Mouse (Mus musculus): ENCODE results near the gene Rcor1. TPM values are rescaled to one million over a fixed set of nuclear protein-coding genes. Genes with fewer than 3 reads are reported as not detected.

Rcor1 gene
- total RNA-seq (2014; rRNA removed) (11.1 and 13.1 TPM in 2 replicates), polyA plus RNA-seq (2015; fragmentation: Nextera tagmentation; extraction: Ambion mirVana) (3.0 and 3.1 TPM in 2 replicates)

DNA sequence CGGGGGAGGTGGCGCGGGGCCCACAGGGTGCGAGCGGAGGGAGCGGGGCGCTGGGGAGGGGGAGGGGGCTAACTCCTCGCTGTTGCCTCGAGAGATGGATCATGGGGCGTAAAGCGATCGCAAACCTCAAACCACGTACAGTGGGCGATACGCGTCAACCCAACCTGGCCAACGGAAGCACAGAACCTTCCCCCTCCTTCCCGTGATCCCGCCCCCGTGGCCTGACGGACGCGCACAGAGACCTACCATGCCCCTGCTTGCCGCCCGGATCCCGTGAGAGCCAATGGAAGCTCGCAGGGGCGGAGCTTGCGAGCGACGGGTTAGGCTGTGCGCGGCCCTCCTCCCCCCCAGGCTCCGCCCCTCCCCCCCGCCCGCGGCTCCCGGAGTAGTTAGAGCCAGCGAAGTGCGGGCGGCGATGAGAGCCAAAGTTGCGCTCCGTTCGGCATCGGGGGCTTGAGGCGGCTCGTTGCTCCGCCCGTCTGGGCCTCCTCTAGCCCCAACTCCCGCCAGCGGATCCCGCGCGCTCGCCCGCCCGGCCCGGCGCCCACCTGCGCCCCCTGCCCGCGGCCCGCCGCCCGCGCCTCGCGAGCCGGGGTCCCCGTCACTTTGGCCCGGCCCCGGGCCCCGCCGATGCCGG lies at the start of gene Rcor1:
TSS of gene Rcor1 (plus strand) at position 376 of the 637 bp plus-strand sequence.
- H3K4me3 ChIP-seq (ENCODE audit: low read length): peak within 1 kb of the TSS; percentile 79
- no peaks in the 10 kb centered on the region for H3K27me3 ChIP-seq (ENCODE audit: insufficient read depth, low read length)
- no peak for TF ChIP-seq CTCF (IDR thresholded peaks at IDR 0.05; ENCODE audit: low read depth)
- peak within 1 kb of the TSS; percentile 95 for H3K27ac ChIP-seq
- DNase-seq (ENCODE audit: low spot score) (peak; percentile 99), ATAC-seq (peak; percentile 98)
- 0 out of 2 replicates have a peak, but pooled peaks cover 4% of the 10 kb centered on the region for H3K4me1 ChIP-seq (ENCODE audit: insufficient read depth, low read length)
- under 1% methylated on average over 45 of the region's 76 CpGs for WGBS
- peak within 1 kb of the TSS; percentile 74 for H3K9ac ChIP-seq (replicated peaks; ENCODE audit: low read length)
- peak within 1 kb of the TSS; percentile 96 for H3K4me2 ChIP-seq (ENCODE audit: low read depth, low read length)
- H3K9me3 ChIP-seq (ENCODE audit: low read length): no peaks in the 10 kb centered on the region
- H3K36me3 ChIP-seq (ENCODE audit: insufficient read depth, low read length): no peaks in the 10 kb centered on the region

DNA sequence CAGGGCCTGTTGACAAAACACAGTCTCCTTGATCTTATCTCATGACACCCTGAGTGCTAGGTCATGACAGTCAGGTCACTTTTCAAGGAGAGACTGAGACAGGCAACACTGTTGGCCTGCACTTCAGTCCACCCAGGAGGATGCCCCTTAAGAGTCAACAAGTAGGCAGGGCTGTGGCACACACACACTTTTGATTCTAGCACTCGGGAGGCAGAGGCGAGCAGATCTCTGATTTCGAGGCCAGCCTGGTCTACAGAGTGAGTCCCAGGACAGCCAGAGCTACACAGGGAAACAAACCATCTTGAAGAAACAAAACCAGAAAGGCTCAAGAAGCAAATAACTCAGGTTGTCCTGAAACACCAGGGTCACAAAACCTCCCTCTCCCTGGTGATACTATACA lies 49.7 kb upstream of the Rcor1 start:
- Histone ChIP-seq H3K27me3 (ENCODE audit: insufficient read depth, low read length) (no peaks in the 10 kb centered on the region), H3K4me3 (ENCODE audit: low read length) (no peak overlapping the region), H3K27ac (no peak overlapping the region), H3K9me3 (ENCODE audit: low read length) (no peaks in the 10 kb centered on the region), H3K4me1 (ENCODE audit: insufficient read depth, low read length) (no peaks in the 10 kb centered on the region), H3K9ac (replicated peaks; ENCODE audit: low read length) (no peak overlapping the region), H3K36me3 (ENCODE audit: insufficient read depth, low read length) (no peaks in the 10 kb centered on the region), H3K4me2 (ENCODE audit: low read depth, low read length) (no peak overlapping the region)
- no peak for TF ChIP-seq CTCF (IDR thresholded peaks at IDR 0.05; ENCODE audit: low read depth)
- DNase-seq (ENCODE audit: low spot score) (no peak), ATAC-seq (no peak)
- WGBS: 92% methylated on average over 3 of the region's 3 CpGs

DNA sequence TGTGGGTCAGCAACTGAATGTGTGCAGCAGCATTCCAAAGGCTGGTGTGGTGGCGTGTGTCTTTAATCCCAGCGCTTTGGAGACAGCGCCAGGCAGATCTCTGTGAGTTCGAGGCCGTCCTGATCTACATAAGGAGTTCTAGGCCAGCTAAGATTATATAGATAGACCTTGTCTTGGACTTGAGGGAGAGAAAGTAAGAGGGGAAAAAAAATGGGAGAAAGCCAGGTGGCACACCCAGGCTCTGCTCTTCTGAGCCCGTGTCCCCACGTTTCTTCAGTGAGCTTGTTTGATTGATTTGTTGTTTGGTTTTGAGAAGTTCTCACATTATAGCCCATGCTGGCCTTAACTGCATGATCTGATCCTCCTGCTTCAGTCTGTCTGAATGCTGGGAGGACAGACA lies 48.7 kb upstream of the Rcor1 start:
- no peak overlapping the region for H3K4me2 ChIP-seq (ENCODE audit: low read depth, low read length)
- no peak for TF ChIP-seq CTCF (IDR thresholded peaks at IDR 0.05; ENCODE audit: low read depth)
- 94% methylated on average over 7 of the region's 7 CpGs for whole genome bisulfite sequencing
- H3K9me3 ChIP-seq (ENCODE audit: low read length): no peaks in the 10 kb centered on the region
- no peak overlapping the region for H3K4me3 ChIP-seq (ENCODE audit: low read length)
- DNase-seq (ENCODE audit: low spot score) (no peak), ATAC-seq (no peak)
- H3K27me3 ChIP-seq (ENCODE audit: insufficient read depth, low read length): no peaks in the 10 kb centered on the region
- no peaks in the 10 kb centered on the region for H3K36me3 ChIP-seq (ENCODE audit: insufficient read depth, low read length)
- H3K4me1 ChIP-seq (ENCODE audit: insufficient read depth, low read length): no peaks in the 10 kb centered on the region
- H3K9ac ChIP-seq (replicated peaks; ENCODE audit: low read length): no peak overlapping the region
- no peak overlapping the region for H3K27ac ChIP-seq

- TF ChIP-seq CTCF (IDR thresholded peaks at IDR 0.05; ENCODE audit: low read depth): peak; percentile 78
- Histone ChIP-seq H3K27ac (peak overlapping the region; percentile 66), H3K27me3 (ENCODE audit: insufficient read depth, low read length) (no peaks in the 10 kb centered on the region), H3K4me2 (ENCODE audit: low read depth, low read length) (peak overlapping the region; percentile 66), H3K36me3 (ENCODE audit: insufficient read depth, low read length) (no peaks in the 10 kb centered on the region), H3K4me1 (ENCODE audit: insufficient read depth, low read length) (no peaks in the 10 kb centered on the region), H3K9me3 (ENCODE audit: low read length) (no peaks in the 10 kb centered on the region), H3K4me3 (ENCODE audit: low read length) (peak overlapping the region; percentile 44), H3K9ac (replicated peaks; ENCODE audit: low read length) (peak overlapping the region; percentile 50)
- ATAC-seq (peak; percentile 88), DNase-seq (ENCODE audit: low spot score) (peak; percentile 83)
- WGBS: 2% methylated on average over 23 of the region's 23 CpGs
These were observed 47.6 kb upstream of the Rcor1 start for GRCm38 (mm10) chr12:110991361-110992127.

DNA sequence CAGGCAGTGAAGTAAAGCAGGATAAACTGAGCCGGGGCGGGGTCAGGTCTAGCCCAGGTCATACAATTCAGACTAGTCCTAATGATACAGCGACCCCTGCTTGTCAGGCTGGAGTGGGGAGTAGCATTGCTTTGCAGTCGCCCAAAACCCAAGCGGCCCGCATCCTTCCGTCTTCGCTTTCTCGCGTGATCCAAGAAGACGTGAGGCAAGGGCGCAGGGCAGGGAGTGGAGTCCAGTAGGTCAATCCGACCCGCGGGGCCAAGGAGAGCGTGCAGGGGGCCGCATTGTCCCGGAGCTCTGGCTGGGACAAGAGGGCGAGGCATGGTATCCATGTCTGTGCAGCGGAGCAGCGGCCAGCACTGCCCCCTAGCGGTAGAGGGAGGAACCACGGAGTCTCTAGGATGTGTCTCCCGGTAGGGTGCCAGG lies 47.0 kb upstream of the Rcor1 start:
- WGBS: under 1% methylated on average over 24 of the region's 24 CpGs
- peak overlapping the region; percentile 44 for H3K4me3 ChIP-seq (ENCODE audit: low read length)
- H3K9ac ChIP-seq (replicated peaks; ENCODE audit: low read length): peak overlapping the region; percentile 50
- peak overlapping the region; percentile 66 for H3K4me2 ChIP-seq (ENCODE audit: low read depth, low read length)
- H3K36me3 ChIP-seq (ENCODE audit: insufficient read depth, low read length): no peaks in the 10 kb centered on the region
- DNase-seq (ENCODE audit: low spot score) (peak; percentile 91), ATAC-seq (peak; percentile 91)
- H3K27me3 ChIP-seq (ENCODE audit: insufficient read depth, low read length): no peaks in the 10 kb centered on the region
- H3K9me3 ChIP-seq (ENCODE audit: low read length): no peaks in the 10 kb centered on the region
- no peaks in the 10 kb centered on the region for H3K4me1 ChIP-seq (ENCODE audit: insufficient read depth, low read length)
- H3K27ac ChIP-seq: peak overlapping the region; percentile 66
- peak; percentile 97 for TF ChIP-seq CTCF (IDR thresholded peaks at IDR 0.05; ENCODE audit: low read depth)

DNA sequence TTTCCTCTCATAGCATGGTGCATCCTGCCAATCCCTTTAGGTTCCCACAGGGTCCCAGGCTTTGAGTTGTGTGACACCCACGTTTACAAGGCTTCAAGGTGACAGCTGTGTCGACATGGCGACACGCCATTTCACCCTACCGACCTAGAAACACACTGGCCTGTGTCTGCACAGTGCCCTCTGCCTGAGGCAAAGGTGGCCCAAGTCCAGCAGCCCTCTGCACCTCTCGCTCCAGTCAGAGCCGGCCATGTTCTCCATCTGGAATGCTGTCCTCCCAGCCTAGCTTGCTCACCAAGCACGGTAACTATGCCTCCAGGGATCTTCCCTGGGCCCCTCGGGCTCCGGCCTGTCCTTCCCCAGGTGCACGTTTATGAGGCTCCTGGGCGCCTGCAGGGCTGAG lies 46.4 kb upstream of the Rcor1 start:
- 72% methylated on average over 12 of the region's 12 CpGs for WGBS
- no peaks in the 10 kb centered on the region for H3K36me3 ChIP-seq (ENCODE audit: insufficient read depth, low read length)
- no peaks in the 10 kb centered on the region for H3K9me3 ChIP-seq (ENCODE audit: low read length)
- H3K9ac ChIP-seq (replicated peaks; ENCODE audit: low read length): peak overlapping the region; percentile 50; the same call in 1 of the 2 replicates
- no peaks in the 10 kb centered on the region for H3K4me1 ChIP-seq (ENCODE audit: insufficient read depth, low read length)
- no peak overlapping the region for H3K27ac ChIP-seq
- ATAC-seq (no peak), DNase-seq (ENCODE audit: low spot score) (no peak)
- H3K4me2 ChIP-seq (ENCODE audit: low read depth, low read length): peak overlapping the region; percentile 66
- H3K4me3 ChIP-seq (ENCODE audit: low read length): peak overlapping the region; percentile 44
- H3K27me3 ChIP-seq (ENCODE audit: insufficient read depth, low read length): no peaks in the 10 kb centered on the region
- TF ChIP-seq CTCF (IDR thresholded peaks at IDR 0.05; ENCODE audit: low read depth): no peak
